Mouse (Mus musculus) hindbrain, embryonic 11.5 days (tissue): ENCODE measurements around the gene Lipm. TPM values are rescaled to one million over a fixed set of nuclear protein-coding genes. Genes with fewer than 3 reads are reported as not detected.

Experiments used
- polyA plus RNA-seq: library from polyadenylated mRNA; unstranded; fragments of >200 nt; fragmentation: Nextera tagmentation; extraction: Ambion mirVana; gene quantifications from 2 replicates; pipeline ENCODE4 v1.2.1, GENCODE M21; 2014

Lipm gene
- polyA plus RNA-seq, 1 experiment from 2014 or later: not detected

Other genes with a start within 250 kb of the Lipm start
- not detected in 2 replicates for gene Lipf, start 139.7 kb upstream of the Lipm start, polyA plus RNA-seq
- not detected in 2 replicates for gene Lipk, start 92.6 kb upstream of the Lipm start, polyA plus RNA-seq
- not detected in 2 replicates for gene Lipn, start 33.6 kb upstream of the Lipm start, polyA plus RNA-seq
- gene Ankrd22, start 65.1 kb downstream of the Lipm start, polyA plus RNA-seq: not detected in 2 replicates
- gene Stambpl1, start 91.3 kb downstream of the Lipm start, polyA plus RNA-seq: 3.6 and 4.0 TPM in 2 replicates
- gene Acta2, start 154.7 kb downstream of the Lipm start, polyA plus RNA-seq: 36.8 and 41.7 TPM in 2 replicates
- 0.49 and 1.2 TPM in 2 replicates for gene Fas, start 189.7 kb downstream of the Lipm start, polyA plus RNA-seq